Comparison of ENCODE assay signal across 21 mouse cellular contexts in genomic region chr12:30029111-30029510, GRCm38 (mm10).
DNase-seq lines count a peak whose midpoint lies in the region; ATAC-seq and TF ChIP-seq lines count a peak whose summit lies in the region.
"Had no signal": no experiment of that assay in that cellular context is flagged by ENCODE, and none has a peak within 500 bp of the region (broad histone marks: within the 10 kb centered on the region; RNA-seq: fewer than 3 reads in every experiment).

No protein-coding gene starts in this region.

- 88% methylated on average over 1 of the region's 1 CpGs for WGBS in forebrain, postnatal 0 days
- WGBS in forebrain, embryonic 14.5 days: 90% methylated on average over 1 of the region's 1 CpGs

- no peaks in the 10 kb centered on the region for H3K4me1 ChIP-seq in forebrain, postnatal 0 days (ENCODE audit: insufficient read depth)
- H3K4me1 ChIP-seq in forebrain, embryonic 14.5 days (ENCODE audit: control insufficient read depth, insufficient read depth, low read length): no peaks in the 10 kb centered on the region

- H3K9ac ChIP-seq in forebrain, postnatal 0 days: no peak overlapping the region
- no peak overlapping the region for H3K9ac ChIP-seq in forebrain, embryonic 14.5 days (ENCODE audit: low read length)

- no peaks in the 10 kb centered on the region for H3K9me3 ChIP-seq in forebrain, postnatal 0 days (ENCODE audit: low read length)
- H3K9me3 ChIP-seq in forebrain, embryonic 14.5 days (replicated peaks; ENCODE audit: control insufficient read depth, low read length): no peaks in the 10 kb centered on the region

- ATAC-seq in forebrain, postnatal 0 days: 0 out of 2 replicates have a peak, but pooled peaks have one; percentile 14
- ATAC-seq in forebrain, embryonic 14.5 days: no peak
- ATAC-seq: activated CD4-positive, CD25-positive, alpha-beta regulatory T cell, adult 4 months; CD4-positive, CD25-positive, alpha-beta regulatory T cell, adult 4 months; Patski had no signal

- no peak overlapping the region for H3K4me2 ChIP-seq in forebrain, postnatal 0 days (ENCODE audit: low read depth)
- H3K4me2 ChIP-seq in forebrain, embryonic 14.5 days (ENCODE audit: low read length): no peak overlapping the region

- H3K4me3 ChIP-seq in forebrain, postnatal 0 days (ENCODE audit: low read depth, low read length): no peak overlapping the region
- H3K4me3 ChIP-seq in forebrain, embryonic 14.5 days (ENCODE audit: low read depth, low read length): no peak overlapping the region

- TF ChIP-seq CTCF in forebrain, postnatal 0 days (IDR thresholded peaks at IDR 0.05; ENCODE audit: low read depth): no peak

- H3K27ac ChIP-seq in forebrain, postnatal 0 days (ENCODE audit: low read depth, low read length): no peak overlapping the region
- H3K27ac ChIP-seq in forebrain, embryonic 14.5 days (ENCODE audit: low read depth, low read length): no peak overlapping the region

- intact Hi-C loops in heart, postnatal 14 days (cut with DNase I): no loop called here

- no peaks in the 10 kb centered on the region for H3K36me3 ChIP-seq in forebrain, postnatal 0 days (ENCODE audit: insufficient read depth)
- no peaks in the 10 kb centered on the region for H3K36me3 ChIP-seq in forebrain, embryonic 14.5 days (ENCODE audit: control insufficient read depth, insufficient read depth, low read length)
- H3K36me3 ChIP-seq: G1E had no signal

- no peak for DNase-seq in forebrain, postnatal 0 days
- no peak for DNase-seq in forebrain, embryonic 14.5 days (ENCODE audit: low spot score)
- peak; percentile 74 for DNase-seq in heart, adult 11 months
- DNase-seq in heart, postnatal 14 days: no peak
- DNase-seq in urinary bladder, adult 2 months (ENCODE audit: low spot score): peak; percentile 8
- no peak for DNase-seq in urinary bladder, postnatal 25 days (ENCODE audit: low spot score)
- DNase-seq: adrenal gland, adult 2 months; adrenal gland, adult 8-10 months; adrenal gland, postnatal 10 days; adrenal gland, postnatal 14 days; adrenal gland, postnatal 25 days; adrenal gland, postnatal 36 days; B cell, adult 2 months; cerebellum, adult 11 months; cerebellum, adult 11-12 months; cerebellum, adult 18-20 months had no signal

- no peaks in the 10 kb centered on the region for H3K27me3 ChIP-seq in forebrain, postnatal 0 days (ENCODE audit: insufficient read depth, low read length)
- no peaks in the 10 kb centered on the region for H3K27me3 ChIP-seq in forebrain, embryonic 14.5 days (replicated peaks; ENCODE audit: control insufficient read depth, insufficient read depth, low read length)
- H3K27me3 ChIP-seq: CH12.LX, Patski had no signal

Comparison
In these comparisons a context has a peak if more than half of its experiments do, and no peak if none do; other contexts are left out.
1. DNase-seq: peak in heart, adult 11 months (single experiment) and urinary bladder, adult 2 months (single experiment); none in forebrain, postnatal 0 days (single experiment), forebrain, embryonic 14.5 days (single experiment), heart, postnatal 14 days (0 of 2) and urinary bladder, postnatal 25 days (single experiment).